Mouse (Mus musculus): ENCODE measurements around the gene Pfdn4.

Pfdn4 gene

DNA sequence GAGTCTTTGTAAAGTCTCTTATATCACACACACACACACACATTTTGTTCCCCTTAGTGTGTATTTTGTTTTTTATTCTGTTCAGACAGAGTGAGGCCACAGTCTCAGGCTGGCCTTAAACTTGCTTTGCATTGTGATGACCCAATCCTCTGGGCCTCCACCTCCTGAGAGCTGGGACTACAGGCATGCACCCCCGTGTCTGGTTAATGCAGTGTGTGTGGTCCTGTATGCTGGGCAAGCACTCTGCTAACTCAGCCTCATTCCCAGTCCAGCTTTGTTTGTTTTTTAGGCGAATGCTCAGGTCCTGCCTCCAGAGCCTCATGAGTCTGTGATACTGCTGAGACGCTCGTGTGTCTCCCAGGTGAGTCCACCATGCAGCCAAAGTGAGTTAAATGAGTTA lies 51.8 kb downstream of the Pfdn4 start:
- no peak for DNase-seq (ENCODE audit: low spot score in 2 of 2)

DNA sequence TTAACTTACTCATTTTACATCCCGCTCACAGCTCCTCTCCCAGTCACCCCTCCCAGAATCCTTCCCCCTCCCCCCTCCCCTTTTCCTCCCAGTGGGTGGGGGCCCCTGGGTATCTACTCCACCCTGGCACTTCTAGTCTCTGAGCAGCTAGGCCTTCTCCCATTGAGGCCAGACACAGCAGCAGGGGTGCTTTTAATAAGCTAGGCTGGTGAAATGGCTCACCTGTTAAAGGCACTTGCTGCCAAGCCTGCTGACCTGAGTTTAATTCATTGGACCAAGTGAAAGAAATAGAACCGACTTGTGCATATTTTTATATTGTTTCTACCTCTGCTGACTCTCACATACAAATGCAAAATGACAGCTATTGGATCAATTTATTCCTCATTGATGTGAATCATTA lies 52.9 kb downstream of the Pfdn4 start:
- DNase-seq (ENCODE audit: low spot score in 2 of 2), result no peak

DNA sequence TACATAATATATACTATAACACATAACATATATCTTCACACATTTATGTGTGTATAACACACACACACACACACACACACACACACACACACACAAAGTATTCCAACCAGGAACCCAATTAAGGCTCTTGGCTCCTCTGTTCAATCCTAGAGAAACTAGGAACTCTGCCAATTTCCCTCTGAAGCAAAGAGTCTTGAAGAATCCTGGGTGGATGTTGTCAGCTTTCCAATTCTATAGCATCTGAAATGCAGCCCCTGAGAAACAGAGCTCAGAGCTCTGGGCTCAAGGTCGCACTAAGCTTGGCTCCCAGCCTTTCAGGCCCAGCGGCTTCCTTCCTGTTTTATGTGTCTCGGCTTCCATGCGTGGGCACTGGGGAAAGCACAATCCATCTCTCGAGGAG lies 54.0 kb downstream of the Pfdn4 start:
- peak in 1 of 2 experiments; percentile 35 for DNase-seq (ENCODE audit: low spot score in 2 of 2)

DNA sequence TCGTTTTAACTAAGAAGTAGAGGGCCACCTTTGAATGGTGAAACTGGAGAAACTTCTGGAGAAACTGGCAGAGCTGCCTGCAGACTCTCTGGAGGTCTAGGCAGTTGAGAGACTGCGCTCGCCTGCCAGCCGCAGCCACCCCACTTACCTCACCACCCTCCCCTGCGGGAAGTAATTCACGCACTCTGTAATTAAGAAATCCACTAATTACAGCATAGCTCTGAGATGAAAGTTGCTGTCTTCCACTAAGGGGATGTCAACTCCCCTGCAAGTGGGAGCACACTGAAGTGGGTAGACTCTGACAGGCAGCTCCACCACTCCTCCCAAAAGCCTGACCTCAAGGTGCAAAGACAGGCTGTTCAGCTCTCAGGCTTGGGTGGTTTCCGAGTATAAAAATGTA lies 55.9 kb downstream of the Pfdn4 start:
- no peak for DNase-seq (ENCODE audit: low spot score in 2 of 2)

DNA sequence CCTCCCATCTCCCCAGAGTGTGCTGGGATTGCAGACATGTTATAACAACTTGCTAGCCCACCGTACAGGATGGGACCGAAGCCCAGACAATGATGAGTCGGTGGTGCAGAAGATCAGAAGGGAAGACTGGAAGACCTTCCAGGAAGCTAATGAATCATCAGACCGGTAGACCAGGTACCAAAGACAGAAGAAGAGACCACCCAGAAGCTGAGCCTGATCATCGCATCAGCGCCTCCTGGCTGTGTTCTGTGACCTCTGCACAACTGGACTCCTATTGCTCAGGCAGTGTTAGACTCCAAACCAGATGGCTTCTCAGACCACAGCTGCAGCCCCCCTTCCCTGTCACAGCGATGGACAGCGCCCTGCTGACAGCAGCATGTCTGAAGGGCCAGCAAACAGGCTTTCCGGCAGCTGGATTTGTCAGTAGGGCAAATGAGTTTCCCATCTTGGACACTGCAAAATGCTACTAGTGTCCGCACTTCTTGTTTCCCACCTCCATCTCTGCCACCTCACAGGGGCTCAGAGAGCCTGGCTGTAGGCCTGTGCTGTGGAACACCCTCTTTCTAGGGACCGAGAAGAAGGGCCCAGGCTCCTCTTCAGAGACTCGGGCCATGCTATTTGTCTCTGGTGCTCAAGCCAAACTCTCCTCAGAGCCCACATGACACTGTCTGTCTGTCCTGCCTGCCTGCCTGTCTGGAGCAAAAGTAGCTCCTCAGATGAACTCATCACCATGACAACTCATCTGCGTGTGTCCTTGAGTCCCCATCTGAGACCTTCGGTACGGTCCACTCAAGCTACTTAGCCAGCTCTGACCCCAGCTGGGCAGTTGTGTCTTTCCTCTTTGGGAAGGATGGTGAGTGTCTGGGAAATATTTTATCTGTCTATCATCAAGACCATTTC lies 68.0 kb downstream of the Pfdn4 start:
- DNase-seq (ENCODE audit: low spot score in 2 of 2), result no peak

DNA sequence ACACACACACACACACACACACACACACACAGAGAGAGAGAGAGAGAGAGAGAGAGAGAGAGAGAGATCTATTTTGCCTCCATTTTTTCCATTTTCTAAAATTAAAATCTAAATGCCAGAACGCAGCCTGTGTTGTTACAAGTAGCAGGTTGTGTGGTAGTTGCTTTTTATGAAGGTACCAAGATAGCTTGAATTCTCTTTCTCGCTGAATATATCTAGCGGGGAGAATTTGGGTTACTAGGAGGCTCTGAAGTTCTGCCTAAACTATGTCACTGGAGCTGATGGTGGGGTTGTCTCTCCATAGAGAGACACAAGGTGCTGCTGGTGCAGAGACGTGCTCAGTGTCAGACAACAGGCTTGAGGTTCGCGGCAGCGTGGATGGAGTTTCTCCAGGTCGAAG lies 68.8 kb downstream of the Pfdn4 start:
- DNase-seq (ENCODE audit: low spot score in 2 of 2), result no peak

Data from left cerebral cortex, adult 9 months (tissue).